Mouse (Mus musculus) right cerebral cortex, adult 2 months (tissue): ENCODE measurements at regions not wholly inside any gene's neighbourhood (a gene's known extent, or its start where the extent isn't known, plus 50 kb on each side); places are given as distances from the start of the nearest gene placed in this dataset.
"Not testable (repeated sequence)": the region's sequence is repeated elsewhere in the genome, so short reads cannot be mapped to it uniquely, and the experiment has no call there.

Source experiments
- DNase-seq, 2 experiments: peaks; one replicate each; pipeline ENCODE4 v3.0.0; 2021 to 2022; ENCODE audit warnings: low spot score in 2 of 2

DNA sequence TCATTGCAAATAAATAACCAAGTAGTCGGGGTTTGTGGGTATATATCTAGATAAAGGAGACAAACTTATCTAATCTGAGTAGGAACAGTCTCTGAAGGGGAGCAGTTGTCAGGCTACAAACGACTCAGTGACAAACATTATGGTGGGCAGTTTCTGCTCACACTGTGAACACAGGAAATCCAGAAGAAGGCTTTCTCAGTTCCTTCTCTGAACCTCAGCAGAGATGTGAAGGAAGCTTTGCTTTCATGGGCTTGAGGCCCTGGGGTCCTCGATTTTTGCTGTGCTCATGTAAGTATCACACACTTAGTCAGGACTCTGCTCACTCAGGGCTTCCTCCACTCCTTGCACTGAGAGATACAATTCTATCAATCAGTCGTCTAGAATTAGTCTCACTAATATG, 994.7 kb upstream of the Foxg1 start:
- DNase-seq: no peak

DNA sequence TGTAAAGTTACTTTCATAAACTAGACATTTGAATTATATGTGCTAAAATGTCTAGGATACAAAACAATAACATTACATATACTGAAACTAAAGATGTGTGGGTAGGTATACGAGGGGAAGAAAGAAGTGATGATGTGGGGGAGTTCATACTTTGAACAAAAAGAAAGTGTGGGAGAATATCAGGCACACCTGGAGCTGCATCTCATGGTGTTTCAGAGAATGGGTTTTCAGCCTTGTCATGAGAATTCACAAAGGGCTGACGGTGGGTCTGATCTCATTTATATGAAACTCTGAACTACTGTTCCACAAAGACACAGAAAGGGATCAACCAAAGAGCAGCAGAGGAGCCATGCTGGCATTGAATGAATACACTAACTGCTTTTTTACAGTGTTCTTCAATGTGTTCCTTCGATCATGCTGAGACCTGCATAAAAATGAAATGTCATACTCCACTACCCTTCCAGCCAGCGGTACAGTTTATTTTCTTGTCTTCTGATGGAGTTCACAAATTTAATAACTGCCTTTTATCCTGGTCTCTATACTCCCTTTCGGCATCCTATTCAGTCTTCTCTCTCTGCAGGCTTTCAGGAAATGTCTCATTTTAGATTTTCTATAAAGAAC, 994.2 kb upstream of the Foxg1 start:
- no peak for DNase-seq

GRCm38 (mm10) chr12:48391008-48391407, 991.5 kb upstream of the Foxg1 start:
- peak in 1 of 2 experiments; percentile 1 for DNase-seq

GRCm38 (mm10) chr12:48439333-48440046, 943.0 kb upstream of the Foxg1 start:
- no peak for DNase-seq

DNA sequence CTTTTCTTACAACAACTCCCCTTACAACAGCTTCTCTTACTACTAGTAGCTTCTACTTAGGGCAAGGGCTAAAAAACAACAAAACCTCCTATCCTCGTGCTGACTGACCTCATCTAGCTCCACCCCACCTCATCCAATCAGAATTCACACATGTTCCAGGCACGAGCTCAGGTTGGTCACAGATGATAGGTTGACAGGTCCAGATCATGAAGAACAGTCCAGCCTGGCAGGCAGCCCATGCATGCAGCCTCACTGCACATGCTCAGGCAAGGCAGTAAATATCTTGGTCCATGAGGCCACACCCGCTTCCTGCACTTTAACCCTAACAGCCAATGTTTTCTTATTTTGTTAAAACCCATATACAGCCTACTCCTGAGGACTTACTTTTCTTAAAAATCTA, 933.7 kb upstream of the Foxg1 start:
- not testable (repeated sequence) for DNase-seq

DNA sequence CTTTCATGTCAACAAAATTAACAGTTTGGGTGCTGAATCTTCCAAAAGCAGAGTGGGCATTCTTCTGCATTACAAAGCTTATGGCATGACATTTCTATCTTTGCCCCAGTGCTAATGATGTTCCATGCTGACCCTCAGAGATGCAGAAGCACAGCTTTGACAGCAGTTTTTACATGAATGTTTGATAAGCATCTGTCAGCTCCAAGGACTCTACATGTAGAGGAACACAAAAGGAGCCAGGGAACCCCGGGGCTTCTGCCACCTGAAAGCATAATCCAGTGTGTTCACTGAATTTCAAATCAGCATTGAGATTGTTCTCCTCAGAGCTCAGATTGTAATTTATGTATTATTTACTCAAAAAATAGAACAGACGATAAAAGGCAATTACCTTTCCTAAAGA, 920.1 kb upstream of the Foxg1 start:
- no peak for DNase-seq

DNA sequence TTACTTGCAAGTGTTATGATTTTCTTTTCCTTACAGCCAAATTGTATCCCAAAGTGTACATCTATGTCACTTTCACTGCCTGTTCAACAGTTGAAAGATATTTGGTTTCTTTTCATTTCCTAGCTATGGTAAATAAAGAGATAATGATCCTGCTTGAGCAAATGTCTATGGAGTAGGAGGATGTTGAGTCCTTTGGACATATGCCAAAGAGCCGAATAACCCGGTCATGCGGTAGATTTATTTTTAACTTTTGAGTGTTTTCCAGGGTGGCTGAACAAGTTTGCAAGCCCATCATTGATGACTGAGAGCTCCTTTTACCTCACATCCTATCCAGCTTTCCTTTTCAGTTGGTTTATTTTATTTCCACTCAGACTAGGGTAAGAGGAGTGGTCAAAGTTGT, 881.7 kb upstream of the Foxg1 start:
- DNase-seq: no peak

DNA sequence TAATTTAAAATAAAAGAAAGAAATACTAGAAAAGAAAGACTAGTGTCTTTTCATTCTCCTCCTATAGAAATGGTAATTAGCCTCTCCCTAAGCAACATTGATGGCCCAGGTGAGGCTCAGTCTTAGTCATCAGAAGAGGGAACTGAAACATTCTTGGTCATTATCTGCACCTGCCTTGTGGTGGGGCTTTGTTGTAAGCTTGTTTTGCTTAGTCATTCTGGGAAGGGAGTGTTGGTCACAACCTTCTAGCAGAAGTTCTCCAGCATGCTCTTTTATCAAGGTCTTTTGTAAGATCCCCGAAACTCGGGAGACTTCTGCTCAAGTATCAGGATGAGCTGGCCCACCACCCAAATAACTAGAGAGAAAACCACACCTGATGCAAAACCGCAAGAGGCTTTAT, 870.9 kb upstream of the Foxg1 start:
- DNase-seq: no peak

GRCm38 (mm10) chr12:48512259-48512658, 870.2 kb upstream of the Foxg1 start:
- no peak for DNase-seq

GRCm38 (mm10) chr12:48521996-48522395, 860.5 kb upstream of the Foxg1 start:
- no peak for DNase-seq

DNA sequence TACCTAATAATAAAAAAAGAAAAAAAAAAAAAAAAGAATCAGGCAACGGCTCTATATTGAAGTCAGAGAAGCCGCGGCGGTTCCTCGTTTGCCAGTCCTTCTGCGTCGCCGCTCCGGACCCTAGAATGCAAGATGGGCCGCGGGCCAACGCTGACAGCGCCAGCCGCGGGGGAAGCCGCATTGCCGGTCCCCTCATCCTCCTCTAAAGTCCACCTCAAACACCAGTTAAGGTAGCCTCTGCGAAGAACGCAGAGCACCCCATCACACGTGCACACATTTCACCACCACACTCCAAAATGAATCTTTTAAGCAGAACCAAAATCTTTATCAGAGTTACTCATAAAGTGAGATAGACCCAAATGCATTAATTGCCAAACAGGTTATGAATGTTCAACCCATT, 822.8 kb upstream of the Foxg1 start:
- DNase-seq: not testable (repeated sequence)

- DNase-seq: no peak
These were observed 777.9 kb upstream of the Foxg1 start for GRCm38 (mm10) chr12:48604401-48605197.

DNA sequence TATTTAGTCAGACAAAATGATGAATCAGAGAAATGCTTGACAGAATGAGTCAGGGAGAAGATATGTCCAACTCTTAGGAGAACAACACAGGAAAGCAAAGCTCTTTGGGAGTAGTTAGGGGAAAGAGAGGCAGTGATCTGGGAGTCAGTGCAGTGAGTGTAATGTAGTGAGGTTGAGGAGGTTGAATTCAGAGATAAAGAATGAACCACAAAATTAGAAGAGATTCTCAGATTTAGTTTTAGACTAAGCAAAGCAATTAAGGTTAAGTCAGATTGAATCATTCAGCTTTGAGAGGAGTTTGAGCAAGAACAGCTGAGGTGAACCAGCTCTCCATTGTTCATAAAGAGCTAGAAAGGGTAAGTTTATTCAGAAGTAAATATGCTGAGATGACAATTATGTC, 777.0 kb upstream of the Foxg1 start:
- no peak for DNase-seq

DNA sequence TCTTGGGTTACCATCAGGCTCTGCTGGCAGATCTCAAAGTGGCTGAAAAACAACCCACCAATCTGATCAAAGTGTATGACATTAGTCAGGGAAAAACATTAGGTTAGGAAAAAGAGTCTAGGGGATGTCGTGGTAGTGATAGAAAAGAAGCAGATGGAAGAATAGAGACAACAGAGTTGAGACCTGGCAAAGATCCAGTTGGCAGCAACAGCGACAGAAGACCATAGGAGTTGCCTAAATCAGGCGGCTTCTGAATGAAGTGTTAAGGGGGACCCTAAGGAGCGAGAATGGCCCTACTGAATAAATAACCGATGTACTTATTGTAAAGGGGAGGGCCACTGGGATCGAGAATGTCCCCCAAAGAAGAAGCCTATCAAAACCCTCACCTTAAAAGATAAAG, 773.1 kb upstream of the Foxg1 start:
- DNase-seq: no peak

- DNase-seq: no peak
These were observed 770.4 kb upstream of the Foxg1 start for GRCm38 (mm10) chr12:48612066-48612465.

DNA sequence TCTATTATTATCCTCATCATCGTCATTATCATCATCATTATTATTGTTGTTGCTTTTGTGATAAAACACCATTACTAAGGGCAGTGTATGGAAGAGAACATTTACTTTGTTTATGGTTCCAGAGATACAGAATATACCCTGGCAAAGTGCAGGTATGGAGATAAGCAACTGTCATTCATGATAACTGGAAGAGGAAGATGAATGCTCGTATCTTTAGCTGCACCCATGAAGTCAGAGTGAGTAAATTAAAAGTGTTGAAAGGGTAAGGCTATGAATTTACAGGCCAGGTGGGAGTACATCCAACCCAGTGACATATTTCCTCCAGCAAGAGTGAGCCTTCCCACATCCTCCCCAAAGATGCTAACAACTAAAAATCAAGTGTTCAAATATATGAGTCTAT, 766.1 kb upstream of the Foxg1 start:
- DNase-seq: no peak

DNA sequence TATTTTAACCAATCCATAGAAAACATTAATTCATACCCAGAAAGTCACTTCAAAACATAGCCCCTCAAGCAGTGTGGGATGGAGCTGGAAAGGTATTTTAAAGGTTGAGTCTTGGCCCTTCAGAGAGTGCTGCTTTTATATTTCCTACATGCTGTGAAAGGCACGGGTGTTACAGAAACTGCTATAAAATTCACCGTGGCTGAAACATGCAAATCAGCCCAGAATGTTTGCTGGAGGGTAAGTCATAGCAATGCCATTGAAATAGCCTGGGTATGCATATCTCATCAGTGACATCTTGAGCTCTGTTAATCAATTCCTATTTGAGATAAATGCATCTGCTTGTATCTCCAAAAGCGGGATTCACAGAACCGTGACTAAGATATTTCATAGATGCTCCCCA, 748.9 kb upstream of the Foxg1 start:
- no peak for DNase-seq

DNA sequence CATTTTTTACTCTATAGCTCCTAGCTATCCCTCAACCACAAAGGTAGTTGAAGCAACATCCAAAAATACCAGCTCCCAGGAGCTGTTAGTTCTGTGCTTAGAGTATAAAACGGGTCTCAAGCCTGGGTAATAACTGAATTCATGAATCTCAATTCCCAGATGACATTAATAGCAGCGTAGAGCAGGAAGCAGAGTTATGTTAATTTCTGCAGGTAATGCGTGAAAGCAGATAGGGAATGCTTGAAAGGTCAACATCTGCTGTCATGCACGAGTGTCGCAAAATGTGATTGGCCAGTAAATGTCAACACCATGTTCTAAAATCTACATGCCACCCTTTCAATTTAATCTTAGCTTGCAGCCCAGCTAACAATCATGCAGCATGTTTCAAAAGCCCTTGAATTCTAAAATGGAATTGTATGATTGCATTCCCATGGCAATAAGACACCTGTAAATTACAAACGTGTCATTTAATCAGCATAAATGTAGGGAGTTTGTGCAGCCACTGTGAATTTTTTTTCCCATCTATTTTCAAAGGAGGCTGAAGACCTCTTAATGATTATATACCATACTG, 747.7 kb upstream of the Foxg1 start:
- no peak for DNase-seq

GRCm38 (mm10) chr12:48641974-48642373, 740.5 kb upstream of the Foxg1 start:
- no peak for DNase-seq

DNA sequence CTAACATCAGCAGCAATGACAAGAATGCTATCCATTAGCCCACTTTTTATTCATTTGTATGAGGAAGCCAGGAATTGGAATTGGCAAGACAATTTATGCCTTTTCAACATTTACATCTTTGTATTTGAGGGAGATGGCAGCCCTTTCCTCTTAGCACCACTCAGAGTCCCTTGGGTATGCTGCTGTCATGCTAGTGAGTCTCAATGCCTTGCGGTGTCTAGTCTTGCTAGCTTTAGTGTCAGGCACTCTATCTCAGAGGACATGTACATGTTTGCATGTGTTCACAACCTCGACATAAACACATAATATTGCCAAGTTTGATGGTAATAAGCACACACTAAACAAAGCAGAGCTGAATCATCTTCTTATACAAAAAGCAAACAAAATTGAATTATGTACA, 737.3 kb upstream of the Foxg1 start:
- no peak for DNase-seq

DNA sequence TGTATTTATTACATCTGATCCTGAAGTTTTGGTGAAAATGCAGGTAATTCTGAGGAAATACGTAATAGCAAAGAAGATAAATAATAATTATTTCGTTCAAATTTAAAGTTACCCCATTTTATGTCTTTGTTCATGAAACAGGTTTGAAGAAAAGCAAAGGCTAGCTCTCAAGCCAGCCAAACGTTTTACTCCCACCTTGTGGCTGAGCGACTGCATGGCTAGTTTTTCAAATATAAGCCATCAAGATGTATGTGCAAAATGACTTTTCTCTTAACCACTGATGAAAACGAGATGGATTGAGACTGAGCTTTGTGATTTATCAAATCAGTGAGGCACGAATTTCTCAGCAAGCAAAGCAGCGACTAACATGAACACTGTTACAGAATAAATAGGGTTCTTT, 736.5 kb upstream of the Foxg1 start:
- peak; percentile 13 to 26 for DNase-seq

DNA sequence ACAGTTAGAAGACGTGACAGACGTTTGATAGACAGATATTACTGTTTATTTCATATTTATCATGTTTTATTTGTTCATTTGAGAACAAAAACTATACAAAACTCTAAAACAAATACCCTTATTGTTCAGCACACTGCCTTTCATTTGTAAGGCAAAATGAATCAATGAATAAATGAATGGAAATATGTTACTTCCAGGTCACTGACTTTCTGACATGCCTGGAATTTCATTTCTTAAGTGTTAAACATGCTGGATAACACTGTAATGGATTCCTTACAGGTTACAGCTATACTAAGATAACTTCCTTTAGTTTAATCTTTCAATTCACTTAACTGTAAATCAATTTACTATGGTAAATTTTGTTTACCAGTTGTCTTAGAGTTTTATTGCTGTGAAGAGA, 707.3 kb upstream of the Foxg1 start:
- no peak for DNase-seq

GRCm38 (mm10) chr12:48680957-48681356, 701.5 kb upstream of the Foxg1 start:
- peak in 1 of 2 experiments; percentile 3 for DNase-seq
